Mouse (Mus musculus) heart, postnatal 14 days (tissue): ENCODE results near the gene Pcsk5. TPM values are rescaled to one million over a fixed set of nuclear protein-coding genes. Genes with fewer than 3 reads are reported as not detected.
A peak's percentile ranks its signal among the peaks of the same experiment; 100 is the strongest.

ENCODE experiments used
- DNase-seq, 2 experiments: peaks; one replicate each; pipeline ENCODE4 v3.0.0; 2021 to 2022
- intact Hi-C: fragments of 180-260 bp; cut with DNase I; formaldehyde crosslinking; loops from one replicate; pipeline ENCODE4 v1.15.1; 2025
- total RNA-seq, 2 experiments: library from RNA; stranded (reverse); gene quantifications; 2 replicates each; pipeline ENCODE4 v1.2.3; 2021

Pcsk5 gene
- total RNA-seq, 2 experiments from 2014 or later = 3.8 to 4.8 TPM

DNA sequence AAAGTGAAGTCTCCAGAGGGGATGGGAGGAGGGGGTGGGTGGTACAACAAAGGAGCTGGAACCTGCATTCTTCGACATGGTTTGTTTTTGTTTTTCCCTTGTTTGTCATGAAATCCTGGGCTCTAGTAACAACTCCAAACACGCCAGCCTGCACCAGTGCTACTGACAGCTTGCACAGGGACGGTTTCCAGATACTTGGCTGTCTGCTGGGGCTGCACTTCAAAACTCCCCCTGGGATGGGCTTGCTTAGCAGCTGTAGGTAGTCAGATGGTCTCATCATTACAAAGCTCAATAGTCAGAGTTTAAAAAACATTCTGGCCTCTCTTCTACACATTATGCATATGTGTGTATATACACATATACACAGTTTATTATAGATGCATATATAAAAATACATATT is 234.1 kb downstream of the Pcsk5 start:
- no peak for DNase-seq
- intact Hi-C loops = no loop called here

DNA sequence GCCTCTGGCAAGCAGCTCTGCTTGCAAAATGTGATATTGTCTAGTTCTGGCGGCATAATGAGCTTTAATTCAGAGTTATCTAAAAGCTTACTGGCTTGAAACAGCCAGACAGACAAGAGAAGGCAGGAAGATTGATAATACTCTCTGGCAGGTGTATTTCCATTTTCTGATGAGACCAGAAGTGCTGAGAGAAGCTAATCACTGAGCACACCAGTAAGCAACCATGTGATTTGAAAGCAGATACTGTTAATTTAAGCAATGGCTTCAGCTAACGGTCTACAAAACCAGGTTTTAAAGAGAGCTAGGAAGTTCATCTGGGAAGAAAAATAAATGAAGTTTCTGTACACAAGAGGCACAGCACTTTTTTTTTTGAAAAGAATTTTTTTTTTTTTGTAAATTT is 237.1 kb downstream of the Pcsk5 start:
- no peak for DNase-seq
- intact Hi-C loops = no loop called here

DNA sequence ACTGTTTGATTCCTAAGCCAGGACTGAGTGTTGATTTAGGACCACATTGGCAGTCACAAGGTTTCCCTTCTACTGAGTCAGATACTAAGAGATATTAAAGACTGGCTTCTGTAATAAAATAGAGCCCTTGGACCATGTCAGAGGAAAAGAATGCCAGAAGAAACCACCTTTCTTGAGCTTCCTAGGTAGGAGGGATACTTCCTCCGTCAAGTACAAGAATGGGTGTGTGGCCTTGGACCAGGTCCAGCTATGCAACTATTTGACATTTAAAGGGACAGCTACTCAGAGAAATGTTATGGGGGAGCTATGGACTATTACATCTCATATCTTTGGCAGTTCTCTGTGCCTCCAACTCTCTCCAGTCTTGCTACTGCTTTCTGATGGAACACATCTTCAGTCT is 244.6 kb downstream of the Pcsk5 start:
- peak in 1 of 2 experiments; percentile 20 for DNase-seq
- intact Hi-C loops = no loop called here

DNA sequence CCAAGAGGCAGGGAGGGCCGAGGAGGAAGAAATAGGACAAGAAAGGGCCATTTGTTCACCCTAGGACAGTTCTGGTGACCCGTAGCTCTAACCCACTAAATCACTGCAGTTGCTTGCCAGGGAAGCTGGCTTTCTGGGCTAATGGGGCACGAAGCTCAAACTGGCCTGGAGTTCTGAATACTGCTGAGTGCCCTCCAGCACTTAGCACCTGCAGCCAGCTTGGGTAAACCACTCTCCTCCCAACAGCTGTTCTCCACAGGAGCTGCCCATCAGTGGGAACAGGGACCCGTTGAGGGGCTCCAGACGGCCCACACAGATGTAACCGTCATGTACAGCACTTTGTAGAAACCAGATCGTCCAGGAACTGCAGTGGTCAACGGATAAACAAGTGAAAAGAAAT is 246.1 kb downstream of the Pcsk5 start:
- DNase-seq = peak in 1 of 2 experiments; percentile 5
- intact Hi-C loops = no loop called here

DNA sequence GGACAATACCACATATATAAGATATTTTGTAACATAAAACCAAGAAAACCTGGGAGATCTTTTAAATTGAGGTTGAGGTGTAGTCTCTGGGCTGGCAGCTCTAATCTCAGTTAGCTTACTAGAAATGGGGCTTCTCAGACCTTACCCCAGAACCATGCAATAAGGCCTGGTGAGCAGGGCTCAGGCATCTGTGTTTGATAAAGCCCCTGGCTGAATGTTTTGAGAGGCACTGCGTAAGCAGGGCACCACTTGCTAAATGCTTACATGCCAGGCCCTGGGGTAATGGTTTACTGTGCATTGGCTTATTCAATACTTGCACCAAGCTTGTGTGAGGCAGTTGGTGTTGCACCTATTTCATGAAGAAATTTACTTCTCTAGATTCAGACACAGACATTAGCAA is 247.1 kb downstream of the Pcsk5 start:
- intact Hi-C loops = no loop called here

DNA sequence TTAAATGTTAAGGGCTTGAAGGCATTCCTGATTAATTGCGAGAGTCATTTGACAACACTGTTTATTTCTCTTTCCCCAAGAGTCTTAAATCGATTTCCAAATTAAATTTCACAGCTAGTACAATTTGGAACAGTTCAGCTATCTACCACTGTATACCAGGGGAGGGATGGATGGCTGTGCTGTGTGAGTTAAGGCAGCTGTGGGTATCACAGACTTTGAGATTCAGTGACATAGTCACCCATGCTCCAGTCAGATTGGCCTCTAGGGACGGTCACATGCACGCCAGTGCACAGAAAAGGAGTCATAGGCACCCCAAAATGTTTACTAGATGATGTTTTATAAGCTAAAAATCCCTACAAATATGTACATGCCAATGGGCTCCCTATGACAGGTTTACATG is 260.0 kb downstream of the Pcsk5 start:
- no peak for DNase-seq
- intact Hi-C loops = no loop called here

More for the DNA sequence above, 247.1 kb downstream of the Pcsk5 start:
- DNase-seq = no peak

DNA sequence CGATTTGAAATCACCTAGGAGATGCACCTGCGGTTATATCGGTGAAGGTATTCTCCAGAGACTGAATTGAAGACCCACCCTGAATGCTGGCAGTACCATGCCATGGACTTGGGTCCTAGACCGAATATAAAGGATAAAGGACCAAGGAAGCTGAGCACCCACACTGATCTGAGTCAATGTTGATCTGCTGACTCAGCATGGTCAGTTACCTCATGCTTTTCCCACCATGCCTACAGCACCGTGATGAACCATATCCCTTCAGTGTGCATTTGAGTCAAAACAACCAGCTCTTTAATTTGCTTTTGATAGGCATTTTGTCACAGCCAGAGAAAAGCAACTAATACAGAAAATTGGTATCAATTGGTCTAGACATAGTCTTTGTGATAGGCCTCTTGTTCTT is 262.9 kb downstream of the Pcsk5 start:
- no peak for DNase-seq
- intact Hi-C loops = no loop called here

DNA sequence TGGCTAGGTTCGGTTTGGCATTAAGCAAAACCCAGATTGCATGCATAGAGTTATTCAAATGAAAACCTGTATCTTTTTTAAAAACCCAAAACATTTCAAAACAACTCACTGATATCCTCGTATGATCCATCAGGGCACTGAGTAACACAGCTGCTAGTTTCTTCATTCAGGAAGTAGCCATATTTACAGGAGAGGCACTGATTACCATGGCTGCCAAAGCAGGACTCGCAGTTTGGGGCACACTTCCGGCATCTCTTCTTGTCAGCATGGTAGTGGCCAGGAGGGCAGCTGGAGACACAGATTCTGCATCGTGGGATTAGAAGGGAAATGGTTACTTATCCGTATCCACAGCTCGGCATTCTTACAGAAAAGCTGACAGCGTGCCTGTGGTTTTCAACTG is 265.1 kb downstream of the Pcsk5 start:
- no peak for DNase-seq
- intact Hi-C loops = no loop called here

DNA sequence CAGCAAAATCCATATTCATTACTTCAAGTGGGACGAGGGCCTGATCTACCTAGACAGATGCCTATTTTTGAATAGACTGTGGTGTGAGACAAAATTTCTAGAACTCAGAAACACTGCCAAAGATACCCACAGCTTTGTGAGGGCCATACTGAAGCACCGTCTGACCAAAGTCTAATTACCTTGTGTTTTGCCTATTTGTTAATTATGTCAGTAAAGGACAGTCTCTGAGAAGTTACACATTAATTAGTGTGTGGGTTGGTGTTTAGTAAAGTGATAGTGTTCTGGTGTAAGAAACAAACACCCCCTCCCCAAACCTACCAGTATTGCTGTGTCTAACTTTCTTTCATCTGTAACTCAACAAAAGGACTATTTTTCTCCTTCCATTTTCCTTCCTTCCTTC is 266.5 kb downstream of the Pcsk5 start:
- intact Hi-C loops = no loop called here
- no peak for DNase-seq

DNA sequence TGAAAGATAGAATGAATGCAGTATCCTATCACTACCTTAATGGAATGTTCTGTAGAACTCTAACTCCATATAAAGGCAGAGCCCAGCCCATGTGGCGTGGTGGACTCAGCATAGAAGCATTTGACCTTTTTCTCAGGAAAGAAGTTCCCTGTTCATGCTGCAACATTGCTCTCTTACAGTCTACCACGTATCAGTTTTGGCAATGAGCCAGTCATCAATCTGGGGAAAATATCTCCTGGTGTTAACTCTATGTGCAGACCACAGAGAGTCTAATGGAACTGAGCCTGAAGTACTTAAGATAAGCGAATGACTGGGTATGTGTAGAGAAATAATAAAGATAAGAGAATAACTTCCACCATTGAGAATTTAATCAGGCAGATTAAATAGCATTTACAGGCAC is 270.2 kb downstream of the Pcsk5 start:
- intact Hi-C loops = no loop called here
- no peak for DNase-seq

DNA sequence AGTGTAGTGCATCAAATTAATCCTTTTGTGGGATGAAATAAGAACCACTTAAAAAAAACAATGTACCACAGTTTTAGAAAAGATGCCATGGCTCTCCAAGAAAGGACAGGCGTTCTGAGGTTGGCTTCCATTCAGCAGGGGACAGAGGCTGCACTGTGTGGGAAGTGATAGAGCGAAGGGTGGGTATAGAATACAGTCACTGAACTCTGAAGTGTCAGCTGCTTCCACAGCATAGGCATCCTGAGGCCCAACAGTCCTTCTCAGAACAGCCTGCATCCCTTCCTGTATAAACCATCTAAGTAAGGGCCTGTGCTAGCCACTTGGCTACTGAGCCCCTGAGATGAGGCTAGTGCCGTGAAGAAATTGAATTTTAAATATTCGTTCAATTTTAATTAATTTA is 271.3 kb downstream of the Pcsk5 start:
- intact Hi-C loops = no loop called here
- DNase-seq = no peak

DNA sequence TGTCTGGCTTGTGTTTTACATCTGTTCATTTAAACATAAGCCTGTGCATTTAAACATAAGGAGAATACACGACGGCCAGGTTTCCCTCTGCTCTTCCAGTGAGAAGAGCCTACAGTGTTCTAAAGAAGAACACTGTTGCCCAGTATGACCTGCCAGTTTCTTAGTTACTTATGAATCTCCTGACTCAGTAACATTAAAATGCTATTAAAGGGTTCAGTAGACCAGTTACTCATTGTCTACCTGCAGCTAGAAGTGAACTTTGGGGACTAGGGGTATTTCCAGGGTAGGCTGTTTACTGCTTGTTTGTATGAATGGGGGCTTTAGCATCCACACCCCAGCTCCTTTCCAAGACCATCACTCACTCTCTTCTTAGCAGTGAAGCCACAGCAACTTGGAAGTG is 278.7 kb downstream of the Pcsk5 start:
- intact Hi-C loops = no loop called here
- DNase-seq = no peak

DNA sequence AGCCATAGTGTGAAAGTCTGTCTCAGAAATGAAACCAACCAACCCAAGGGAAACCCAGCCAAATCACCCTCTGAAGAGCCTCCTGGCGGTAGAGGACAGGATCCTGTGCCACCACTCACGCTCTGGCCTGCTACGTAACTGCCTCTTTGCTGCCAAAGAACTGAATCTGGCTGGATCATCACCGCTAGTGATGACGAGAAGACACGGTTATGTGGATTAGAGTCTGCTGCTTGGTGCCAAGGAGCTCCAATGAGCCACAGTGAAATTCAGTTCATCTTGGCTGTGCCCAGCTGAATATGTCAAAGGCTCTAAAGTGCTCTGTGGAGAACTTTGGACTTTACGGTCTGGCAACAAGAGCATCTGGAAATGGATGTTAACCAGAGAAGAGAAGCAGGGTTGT is 282.3 kb downstream of the Pcsk5 start:
- intact Hi-C loops = no loop called here
- peak in 1 of 2 experiments; percentile 5 for DNase-seq

DNA sequence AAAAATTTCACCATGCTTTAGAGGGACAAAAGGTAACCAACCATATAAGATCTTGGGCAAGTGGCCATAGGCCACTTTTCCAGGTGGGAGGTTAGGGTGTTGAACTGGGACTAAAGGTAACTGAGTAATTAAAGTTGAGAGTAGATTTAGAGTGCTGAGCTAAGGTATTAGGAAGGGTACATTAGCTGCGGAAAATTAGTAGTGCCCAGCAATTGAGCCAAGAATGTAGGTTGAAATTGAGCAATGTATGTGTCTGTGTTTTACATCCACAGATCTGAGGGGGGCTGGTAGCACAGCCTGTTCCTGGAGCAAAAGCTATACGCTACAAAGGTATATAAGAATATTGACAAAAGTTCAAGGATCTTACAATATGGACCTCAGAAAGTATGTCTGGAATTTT is 282.9 kb downstream of the Pcsk5 start:
- intact Hi-C loops = no loop called here

DNA sequence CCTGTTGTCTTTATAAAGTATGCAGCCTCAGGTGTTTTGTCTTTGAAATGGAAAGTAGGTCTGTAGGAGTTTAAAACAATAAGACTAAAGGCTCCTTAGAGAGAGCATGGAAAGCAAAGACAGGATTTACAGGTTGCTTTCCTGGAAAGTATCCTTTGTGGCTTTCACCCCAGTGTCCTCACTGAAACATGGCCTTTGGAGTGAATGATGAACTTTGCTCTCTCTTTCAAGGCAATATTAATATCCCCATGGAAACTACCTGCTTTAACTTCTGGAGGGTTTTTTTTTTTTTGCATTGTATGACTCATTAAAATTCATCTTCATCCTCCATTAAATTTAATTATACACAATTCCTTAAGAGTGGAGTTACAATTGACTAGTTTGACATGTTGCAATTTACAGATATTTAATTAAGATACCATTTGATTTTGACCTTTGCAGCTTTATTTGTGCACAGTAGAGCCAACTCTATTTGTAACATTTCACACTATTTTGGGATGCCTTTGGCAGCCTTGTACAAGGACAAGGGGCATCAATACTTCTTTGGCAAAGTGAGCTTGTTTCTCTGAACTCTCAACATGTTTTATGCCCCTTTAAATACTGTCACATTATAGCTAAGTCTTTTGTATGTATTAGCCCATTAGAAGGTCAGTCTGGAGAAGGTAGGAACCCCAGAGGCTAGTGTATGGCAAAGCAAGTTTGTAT is 283.9 kb downstream of the Pcsk5 start:
- no peak for DNase-seq
- intact Hi-C loops = no loop called here

More for the DNA sequence above, 282.9 kb downstream of the Pcsk5 start:
- no peak for DNase-seq

DNA sequence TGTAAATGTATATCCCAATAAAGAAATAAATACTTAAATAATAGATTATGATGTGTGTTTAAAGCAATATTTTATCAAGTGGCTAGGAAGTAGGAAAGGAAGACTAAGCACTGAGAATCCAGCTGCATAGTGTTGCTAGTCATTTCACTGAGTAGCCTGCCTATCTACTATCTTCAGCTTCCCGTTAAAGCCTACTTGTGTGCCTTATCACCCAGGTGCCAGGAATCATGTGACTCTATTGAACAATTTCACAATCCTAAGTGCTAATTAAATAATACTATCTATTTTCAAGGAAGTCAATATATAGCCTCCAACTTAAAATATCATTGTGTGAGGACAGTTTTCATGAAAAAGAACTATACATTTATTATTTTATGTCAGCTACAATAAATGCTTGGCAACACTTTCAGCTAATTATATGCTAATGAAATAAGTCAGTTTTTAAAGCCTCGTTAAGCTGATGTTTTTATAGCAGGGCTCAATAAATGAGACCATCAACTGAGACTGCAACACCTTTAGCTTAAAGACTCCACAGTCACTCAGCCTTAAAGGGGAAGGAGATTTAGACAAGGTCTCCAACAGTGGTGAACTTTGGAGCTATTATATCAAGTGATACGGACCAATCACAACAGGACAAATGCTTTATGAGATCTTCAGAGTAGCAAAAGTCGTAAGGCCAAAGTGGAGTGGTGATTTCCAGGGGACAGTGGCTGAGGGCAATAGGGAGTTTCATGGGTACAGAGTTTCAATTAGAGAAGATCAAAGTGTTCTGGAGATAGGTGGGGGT is 308.5 kb downstream of the Pcsk5 start:
- intact Hi-C loops = no loop called here
- no peak for DNase-seq

DNA sequence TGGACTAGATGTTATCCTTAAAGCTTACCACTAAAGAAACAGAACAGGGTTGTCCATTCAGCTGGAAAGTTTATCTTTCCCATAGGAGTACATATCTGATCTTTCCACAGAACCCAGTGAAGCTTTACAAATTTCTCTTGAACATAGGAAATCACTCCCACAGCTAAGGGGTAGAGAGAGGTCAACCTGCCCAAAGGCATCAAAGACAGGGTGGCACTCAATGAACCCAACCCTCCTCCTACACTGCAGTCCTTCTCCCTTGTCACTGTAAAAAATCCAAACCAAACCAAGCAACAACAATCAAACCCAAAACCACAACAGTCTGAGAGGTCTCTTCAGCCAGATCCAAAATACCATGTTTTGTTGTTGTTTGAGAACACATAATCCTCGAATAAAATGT is 311.9 kb downstream of the Pcsk5 start:
- no peak for DNase-seq
- intact Hi-C loops = no loop called here

DNA sequence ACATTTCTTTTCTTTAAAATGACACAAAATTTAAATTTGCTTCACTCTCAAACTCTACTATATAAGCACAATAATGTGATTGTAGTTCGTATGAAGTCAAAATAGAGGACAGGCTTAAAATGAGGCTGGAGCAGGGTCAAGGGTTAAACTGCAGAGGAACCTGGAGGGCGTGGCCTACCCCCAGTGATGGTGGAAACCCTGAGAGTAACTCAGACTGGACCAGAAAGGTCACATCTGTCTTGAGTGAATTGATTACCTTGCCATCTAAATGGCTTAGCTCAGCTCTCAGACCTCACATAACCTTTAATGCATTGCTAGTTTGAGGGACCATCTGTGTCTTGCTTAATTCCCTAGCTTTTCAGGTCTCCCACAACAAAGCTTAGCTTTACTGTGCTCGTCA is 323.0 kb downstream of the Pcsk5 start:
- intact Hi-C loops = no loop called here
- DNase-seq = no peak

DNA sequence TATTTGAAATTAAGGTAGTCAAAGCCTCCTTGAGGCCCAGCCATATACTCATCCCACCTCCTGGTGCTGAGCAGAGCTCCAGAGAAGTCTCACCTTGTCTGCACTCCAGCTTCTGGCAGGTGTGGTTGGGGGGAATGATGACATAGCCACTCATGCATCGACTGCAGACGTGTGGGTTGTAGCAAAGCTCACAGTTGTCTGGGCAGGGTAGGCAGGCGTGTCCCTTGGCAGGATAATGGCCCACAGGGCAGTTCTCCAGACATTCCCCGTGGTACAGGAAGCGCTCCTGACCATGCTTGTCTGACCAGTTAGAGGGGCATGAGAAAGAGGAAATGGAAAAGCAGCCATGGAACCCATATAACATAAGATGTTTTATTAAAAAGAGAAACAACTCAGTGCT is 326.1 kb downstream of the Pcsk5 start:
- intact Hi-C loops = no loop called here
- DNase-seq = no peak

DNA sequence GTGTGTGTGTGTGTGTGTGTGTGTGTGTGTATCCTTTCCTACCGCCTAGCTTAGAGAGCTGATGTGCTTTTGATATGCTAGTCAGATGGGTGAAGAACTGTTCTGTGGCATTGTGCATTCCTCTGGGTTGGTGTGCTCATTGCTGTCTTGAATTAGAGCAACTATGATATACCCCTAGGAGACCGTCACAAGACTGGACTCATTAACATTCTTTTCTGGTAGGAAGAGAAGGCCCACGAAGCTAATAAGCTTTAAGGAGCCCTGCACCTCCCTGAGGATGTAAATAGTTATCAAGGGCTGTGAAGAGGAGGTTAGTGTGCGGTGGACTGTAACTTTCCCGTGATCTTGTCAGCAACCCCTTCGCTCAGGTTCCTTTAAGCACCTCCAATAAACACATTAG is 333.2 kb downstream of the Pcsk5 start:
- intact Hi-C loops = no loop called here
- DNase-seq = no peak

DNA sequence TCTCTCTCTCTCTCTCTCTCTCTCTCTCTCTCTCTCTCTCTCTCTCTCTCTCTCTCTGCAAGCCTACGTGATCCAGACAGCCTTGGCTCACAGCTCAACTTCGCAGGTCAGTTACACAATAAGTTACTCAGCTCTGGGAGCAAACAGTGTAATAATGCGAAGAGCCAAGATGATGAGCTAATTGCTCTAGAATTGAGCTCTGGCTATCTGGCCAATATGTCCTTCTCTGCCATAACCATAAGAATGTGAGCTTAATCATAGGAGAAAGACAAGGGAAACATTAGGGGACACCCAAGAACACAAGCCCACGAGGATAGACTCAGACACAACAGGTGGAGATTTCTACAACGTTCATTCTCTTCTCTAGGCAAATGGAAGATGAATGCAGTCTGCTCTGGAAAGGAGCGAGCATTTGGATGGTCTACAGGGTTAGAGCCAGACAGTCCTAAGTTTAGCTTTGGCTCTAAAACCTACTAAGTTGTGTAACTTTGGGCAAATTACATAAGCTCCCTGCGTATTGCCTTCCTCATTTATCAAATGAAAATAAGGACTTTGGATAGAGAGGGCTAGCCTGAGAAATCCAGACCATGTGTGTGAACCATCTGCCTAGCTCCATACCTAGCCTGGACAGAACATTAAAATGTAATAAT is 338.7 kb downstream of the Pcsk5 start:
- intact Hi-C loops = no loop called here
- peak; percentile 29 to 30 for DNase-seq

DNA sequence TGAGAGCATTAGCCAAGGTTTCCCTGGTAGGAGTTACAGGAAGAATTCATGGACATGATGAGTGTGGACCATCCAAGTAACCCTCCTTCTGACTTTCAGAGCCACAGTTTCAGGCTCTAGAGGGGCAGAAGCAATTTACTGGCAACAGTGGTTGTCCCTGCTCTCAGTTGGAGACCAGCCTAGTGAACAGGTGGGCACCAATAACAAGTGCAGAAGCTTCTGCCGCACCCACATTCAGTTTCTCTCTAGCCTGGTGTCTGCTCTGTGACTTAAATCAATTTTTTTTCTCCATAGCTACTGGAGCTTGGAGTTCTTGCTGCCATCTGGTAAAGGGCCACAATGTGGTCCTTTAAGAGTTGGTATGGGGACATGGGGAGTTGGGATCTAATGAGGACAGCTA is 341.3 kb downstream of the Pcsk5 start:
- intact Hi-C loops = no loop called here
- no peak for DNase-seq
